Mouse (Mus musculus) liver, embryonic 14.5 days (tissue): ENCODE results near the gene Tmem200b. TPM values are rescaled to one million over a fixed set of nuclear protein-coding genes. Genes with fewer than 3 reads are reported as not detected.

ENCODE experiments used
- ATAC-seq: fragments of 200-750 bp; cut with Nextera tagmentation; 2 replicates; pipeline ENCODE4 v1.8.0; 2017; ENCODE audit warnings: moderate number of reproducible peaks, mild to moderate bottlenecking, moderate library complexity; ENCODE audit not compliant: insufficient read depth
- DNase-seq, 3 experiments: peaks; one replicate each; pipeline ENCODE4 v3.0.0-alpha.2; 2012 to 2013; ENCODE audit warnings: low read depth in 3 of 3, low spot score in 3 of 3
- H3K27ac ChIP-seq: fragments of 300-500 bp; sonication (generic); 2 replicates; pipeline ENCODE4 v1.5.1; 2014; ENCODE audit warnings: moderate library complexity, mild to moderate bottlenecking, control low read depth, inconsistent platforms
- H3K27me3 ChIP-seq: fragments of 300-500 bp; sonication (generic); 2 replicates; pipeline ENCODE4 v1.6.1; 2014; ENCODE audit warnings: mild to moderate bottlenecking, low read length, moderate library complexity; ENCODE audit not compliant: control insufficient read depth, insufficient read depth
- H3K36me3 ChIP-seq: fragments of 300-500 bp; sonication (generic); replicated peaks from 2 replicates; pipeline ENCODE4 v1.6.1; 2014; ENCODE audit warnings: low read depth; ENCODE audit not compliant: control insufficient read depth, insufficient read depth
- H3K4me1 ChIP-seq, 2 experiments: fragments of 200-500 bp in 1 of 2; fragments of 300-500 bp in 1 of 2; sonication (generic) in 1 of 2; replicated peaks; 2 replicates each; pipeline ENCODE4 v1.6.1; 2012 to 2014; ENCODE audit warnings: antibody characterized with exemption in 1 of 2, inconsistent platforms in 1 of 2, low read length in 1 of 2; ENCODE audit not compliant: control insufficient read depth in 2 of 2, insufficient read depth in 2 of 2
- H3K4me2 ChIP-seq: fragments of 300-500 bp; sonication (generic); 2 replicates; pipeline ENCODE4 v1.6.1; 2014; ENCODE audit warnings: low read depth, mild to moderate bottlenecking, control low read depth, moderate library complexity
- H3K4me3 ChIP-seq, 2 experiments: fragments of 200-500 bp in 1 of 2; fragments of 300-500 bp in 1 of 2; sonication (generic) in 1 of 2; 2 replicates each; pipeline ENCODE4 v1.5.1; 2012 to 2014; ENCODE audit warnings: low read depth in 2 of 2, low read length in 2 of 2, mild to moderate bottlenecking in 2 of 2, control low read depth in 1 of 2, inconsistent platforms in 1 of 2, moderate library complexity in 1 of 2; ENCODE audit not compliant: insufficient read depth in 1 of 2
- H3K9ac ChIP-seq: fragments of 300-500 bp; sonication (generic); replicated peaks from 2 replicates; pipeline ENCODE4 v1.6.1; 2014; ENCODE audit warnings: mild to moderate bottlenecking, control low read depth, moderate library complexity
- H3K9me3 ChIP-seq: fragments of 300-500 bp; sonication (generic); 2 replicates; pipeline ENCODE4 v1.6.1; 2016; ENCODE audit warnings: low read length, mixed read lengths; ENCODE audit not compliant: control insufficient read depth
- CTCF ChIP-seq: IDR thresholded peaks from 2 replicates; pipeline ENCODE4 v1.5.1; 2016; ENCODE audit warnings: antibody characterized with exemption, low read depth, control low read depth
- EP300 ChIP-seq: IDR thresholded peaks from 2 replicates; pipeline ENCODE4 v1.6.1; 2016; ENCODE audit warnings: antibody characterized with exemption, low read depth
- WGBS: fragments of 180-500 bp; shearing (Covaris S2); extraction: QIAGEN DNeasy Blood & Tissue Kit; methylation state at CpG from one replicate; pipeline ENCODE4 v1.1.7; 2014; ENCODE audit not compliant: insufficient replicate concordance; 5-methylcytosine and 5-hydroxymethylcytosine counted together
- polyA plus RNA-seq, 2 experiments: library from polyadenylated mRNA; depleted of rRNA in 1 of 2; stranded (reverse) in 1 of 2; unstranded in 1 of 2; fragments of >200 nt; fragmentation: Nextera tagmentation in 1 of 2; extraction: Ambion mirVana in 1 of 2; gene quantifications; 2 replicates each; pipeline versions ENCODE4 v1.2.1 to v1.2.3; 2012 to 2014

The Tmem200b gene
- polyA plus RNA-seq, 2 experiments: 0.06 to 0.67 TPM

DNA sequence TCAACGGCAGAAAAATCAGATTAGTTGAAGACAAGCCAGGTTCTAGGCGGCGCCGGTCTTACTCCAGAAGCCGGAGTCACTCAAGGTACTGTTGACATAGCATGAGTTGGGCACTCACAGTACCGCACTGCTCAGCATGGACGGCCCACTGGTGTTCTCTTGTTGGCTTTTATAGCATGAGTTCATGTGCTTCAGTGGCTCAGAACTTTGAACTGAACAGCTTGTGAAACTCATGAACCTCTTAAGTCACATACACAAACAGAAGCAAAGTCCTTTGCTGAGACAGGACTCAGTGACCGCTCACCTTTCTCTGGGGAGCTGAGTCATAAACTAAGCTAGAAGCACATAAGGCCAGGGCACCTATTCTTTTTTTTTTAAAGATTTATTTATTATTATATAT lies 23.8 kb upstream of the Tmem200b start:
- ATAC-seq (0 out of 2 replicates have a peak, but pooled peaks have one; percentile 28), DNase-seq (no peak)
- 87% methylated on average over 8 of the region's 8 CpGs for WGBS
- no peaks in the 10 kb centered on the region for H3K9me3 ChIP-seq
- H3K4me3 ChIP-seq: no peak overlapping the region
- TF ChIP-seq EP300 (no peak), CTCF (no peak)
- H3K36me3 ChIP-seq: peaks cover 77% of the 10 kb centered on the region
- no peak overlapping the region for H3K9ac ChIP-seq
- no peak overlapping the region for H3K27ac ChIP-seq
- no peaks in the 10 kb centered on the region for H3K4me1 ChIP-seq
- no peaks in the 10 kb centered on the region for H3K27me3 ChIP-seq
- no peak overlapping the region for H3K4me2 ChIP-seq

DNA sequence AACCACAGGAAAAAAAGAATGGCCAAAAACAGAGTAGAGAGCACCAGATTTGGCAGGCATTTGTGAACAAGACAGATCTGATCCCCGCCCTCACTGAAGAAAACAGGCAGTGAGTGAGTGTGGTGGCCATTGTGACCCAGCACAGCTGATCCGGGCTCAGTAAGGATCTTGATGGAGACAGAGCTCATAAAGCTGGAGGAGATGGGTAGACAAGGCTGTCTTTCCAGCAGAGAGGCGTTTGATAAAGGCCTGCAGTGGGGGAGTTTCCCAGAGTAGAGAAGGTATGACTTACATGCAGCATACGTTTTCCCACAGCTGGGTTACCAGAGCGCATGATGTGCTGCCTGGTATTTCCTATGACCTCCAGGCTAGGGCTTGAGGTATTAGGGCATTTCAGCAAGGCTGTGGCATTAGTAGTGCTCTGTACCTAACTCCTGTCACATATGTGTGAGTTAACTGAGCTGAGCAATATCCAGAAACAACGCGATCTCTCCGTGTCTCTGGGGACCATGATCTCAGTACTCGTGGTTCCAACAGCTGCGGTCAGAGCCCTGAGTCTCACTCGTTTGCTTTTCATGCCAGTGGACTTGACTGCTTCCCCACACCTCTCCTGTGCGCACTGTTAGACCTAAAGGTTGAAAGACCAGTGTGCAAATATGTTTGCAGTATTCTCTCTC lies 22.9 kb upstream of the Tmem200b start:
- no peak for ATAC-seq
- no peak for DNase-seq
- no peaks in the 10 kb centered on the region for H3K4me1 ChIP-seq
- no peaks in the 10 kb centered on the region for H3K9me3 ChIP-seq
- H3K4me3 ChIP-seq: no peak overlapping the region
- H3K36me3 ChIP-seq: peaks cover 71% of the 10 kb centered on the region
- no peak overlapping the region for H3K4me2 ChIP-seq
- 90% methylated on average over 12 of the region's 12 CpGs for WGBS
- H3K27ac ChIP-seq: no peak overlapping the region
- TF ChIP-seq CTCF (no peak), EP300 (no peak)
- H3K27me3 ChIP-seq: no peaks in the 10 kb centered on the region
- H3K9ac ChIP-seq: no peak overlapping the region

DNA sequence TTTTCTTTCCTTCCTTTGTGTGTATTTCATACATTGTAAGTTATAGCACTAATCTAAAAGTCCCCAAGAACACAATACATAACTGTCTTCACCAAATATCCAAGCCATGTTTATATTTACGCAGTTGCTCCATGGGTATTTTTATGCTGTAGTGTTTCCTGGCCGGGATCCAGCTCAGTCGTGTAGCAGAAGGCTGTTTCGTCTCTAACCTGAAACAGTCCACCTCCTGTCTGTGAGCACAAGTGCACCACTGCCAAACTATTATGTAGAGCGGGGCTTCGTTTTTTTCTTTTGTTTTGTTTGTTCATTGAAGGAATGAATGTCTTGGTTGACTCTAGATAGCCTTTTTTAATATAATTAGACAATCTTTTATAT lies 22.4 kb upstream of the Tmem200b start:
- Histone ChIP-seq H3K27ac (no peak overlapping the region), H3K4me1 (no peaks in the 10 kb centered on the region), H3K4me3 (no peak overlapping the region), H3K27me3 (no peaks in the 10 kb centered on the region), H3K36me3 (peaks cover 67% of the 10 kb centered on the region), H3K9me3 (no peaks in the 10 kb centered on the region), H3K4me2 (no peak overlapping the region), H3K9ac (no peak overlapping the region)
- WGBS: 90% methylated on average over 6 of the region's 6 CpGs
- ATAC-seq: no peak
- DNase-seq: no peak
- TF ChIP-seq EP300 (no peak), CTCF (no peak)

DNA sequence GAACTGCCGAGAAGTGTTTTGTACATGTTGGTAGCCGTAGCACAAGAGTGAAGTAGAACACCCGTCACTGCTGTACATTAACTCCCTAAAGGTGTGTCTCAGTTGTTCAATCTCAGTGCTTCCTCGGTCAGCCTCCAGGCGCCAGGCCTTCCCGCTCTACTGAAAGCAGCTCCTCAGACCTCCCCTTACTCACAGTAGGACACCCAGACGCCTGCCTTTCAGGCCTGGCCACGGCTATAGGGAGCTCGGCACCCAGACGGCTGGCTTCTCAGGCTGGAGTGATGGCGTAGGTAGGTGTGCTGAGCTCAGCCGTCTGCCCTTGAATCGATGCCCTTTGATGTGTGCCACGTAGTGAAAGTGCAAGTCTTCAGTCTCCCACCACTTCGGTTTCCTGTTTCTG lies 20.5 kb upstream of the Tmem200b start:
- Histone ChIP-seq H3K9ac (no peak overlapping the region), H3K4me1 (no peaks in the 10 kb centered on the region), H3K9me3 (no peaks in the 10 kb centered on the region), H3K27ac (no peak overlapping the region), H3K4me2 (no peak overlapping the region), H3K4me3 (no peak overlapping the region), H3K36me3 (peaks cover 59% of the 10 kb centered on the region), H3K27me3 (no peaks in the 10 kb centered on the region)
- TF ChIP-seq CTCF (no peak), EP300 (no peak)
- DNase-seq: no peak
- no peak for ATAC-seq
- WGBS: 91% methylated on average over 15 of the region's 15 CpGs

DNA sequence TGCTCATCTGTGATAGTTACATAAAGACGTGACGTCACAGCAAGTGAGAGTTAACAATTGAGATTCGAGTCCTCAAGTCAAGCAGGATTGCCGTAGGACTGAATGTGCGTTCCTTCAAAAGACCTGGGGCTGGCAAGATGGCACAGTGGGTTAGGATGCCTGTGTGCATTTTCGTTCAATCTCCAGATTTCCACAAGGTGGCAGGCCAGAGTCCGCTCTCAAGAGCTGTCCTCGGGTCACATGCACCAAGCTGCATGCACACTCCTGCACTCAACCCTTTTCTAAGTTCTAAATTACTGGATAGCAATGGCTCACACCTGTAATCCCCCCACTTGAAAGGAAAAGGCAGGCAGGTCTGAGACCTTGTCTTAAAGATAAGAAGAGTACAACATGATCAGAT lies 17.1 kb upstream of the Tmem200b start:
- Histone ChIP-seq H3K36me3 (peaks cover 34% of the 10 kb centered on the region), H3K4me2 (no peak overlapping the region), H3K4me1 (no peaks in the 10 kb centered on the region), H3K9ac (no peak overlapping the region), H3K9me3 (no peaks in the 10 kb centered on the region), H3K27me3 (no peaks in the 10 kb centered on the region), H3K27ac (no peak overlapping the region), H3K4me3 (no peak overlapping the region)
- ATAC-seq (peak; percentile 42; the same call in 1 of the 2 replicates), DNase-seq (no peak)
- WGBS: 52% methylated on average over 8 of the region's 8 CpGs
- no peak for TF ChIP-seq EP300
- TF ChIP-seq CTCF: peak; percentile 77
